Mouse (Mus musculus): ENCODE results near the gene Mrps6.

Mrps6 gene

GRCm38 (mm10) chr16:92120899-92121531 lies 62.9 kb downstream of the Mrps6 start:
- no peak for DNase-seq (ENCODE audit: low spot score)

DNA sequence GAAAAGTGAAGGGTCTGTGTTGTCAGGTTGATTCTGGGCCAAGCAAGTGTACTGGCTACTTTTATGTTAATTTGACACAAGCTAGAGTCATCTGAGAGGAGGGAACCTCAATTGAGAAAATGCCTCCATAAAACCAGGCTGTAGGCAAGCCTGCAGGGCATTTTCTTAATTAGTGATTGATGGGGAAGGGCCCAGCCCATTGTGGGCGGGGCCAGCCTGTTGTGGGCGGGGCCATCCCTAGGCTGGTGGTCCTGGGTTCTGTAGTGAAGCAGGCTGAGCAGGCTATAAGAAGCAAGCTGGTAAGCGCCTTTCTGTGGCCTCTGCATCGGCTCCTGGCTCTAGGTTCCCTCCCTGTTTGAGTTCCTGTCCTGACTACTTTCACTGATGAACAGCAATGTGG lies 69.2 kb downstream of the Mrps6 start:
- no peak for DNase-seq (ENCODE audit: low spot score)

- no peak for DNase-seq (ENCODE audit: low spot score)
Observed at GRCm38 (mm10) chr16:92127666-92128065, 69.6 kb downstream of the Mrps6 start.

DNA sequence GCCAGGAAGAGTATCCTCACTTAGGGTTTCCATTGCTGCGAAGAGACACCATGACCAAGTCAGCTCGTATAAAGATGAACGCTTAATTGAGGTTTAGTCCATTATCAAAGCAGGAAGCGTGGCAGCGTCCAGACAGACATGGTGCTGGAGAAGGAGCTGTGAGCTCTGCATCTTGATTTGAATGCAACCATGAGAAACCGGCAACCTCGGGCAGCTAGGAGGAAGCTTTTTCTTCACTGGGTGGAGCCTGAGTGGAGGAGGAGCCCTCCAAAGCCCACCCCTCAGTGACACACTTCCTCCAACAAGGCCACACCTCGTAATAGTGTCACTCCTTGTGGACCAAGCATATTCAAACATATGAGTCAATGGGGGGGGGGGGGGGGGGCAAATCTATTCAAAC lies 71.8 kb downstream of the Mrps6 start:
- DNase-seq (ENCODE audit: low spot score) = no peak

- no peak for DNase-seq (ENCODE audit: low spot score)
Observed at GRCm38 (mm10) chr16:92132511-92132910, 74.4 kb downstream of the Mrps6 start.

- DNase-seq (ENCODE audit: low spot score) = no peak
Observed at GRCm38 (mm10) chr16:92134148-92134764, 76.2 kb downstream of the Mrps6 start.

DNA sequence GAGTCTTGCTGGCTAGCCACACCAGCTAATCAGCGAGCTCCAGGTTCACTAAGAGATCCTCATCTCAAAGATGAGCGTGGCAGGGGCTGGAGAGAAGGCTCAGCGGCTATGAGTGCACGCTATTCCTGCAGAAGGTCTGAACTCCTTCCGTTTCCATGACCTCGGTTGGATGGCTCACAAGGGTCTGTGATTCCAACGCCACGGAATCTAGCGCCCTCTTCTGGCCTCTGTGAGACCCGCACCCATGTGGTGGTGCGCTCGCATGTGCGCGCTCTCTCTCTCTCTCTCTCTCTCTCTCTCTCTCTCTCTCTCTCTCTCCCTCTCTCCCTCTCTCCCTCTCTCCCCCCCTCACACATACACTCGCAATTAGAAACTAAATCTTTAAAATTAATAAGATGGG lies 78.2 kb downstream of the Mrps6 start:
- no peak for DNase-seq (ENCODE audit: low spot score)

GRCm38 (mm10) chr16:92139386-92140261 lies 81.6 kb downstream of the Mrps6 start:
- DNase-seq (ENCODE audit: low spot score) = no peak

DNA sequence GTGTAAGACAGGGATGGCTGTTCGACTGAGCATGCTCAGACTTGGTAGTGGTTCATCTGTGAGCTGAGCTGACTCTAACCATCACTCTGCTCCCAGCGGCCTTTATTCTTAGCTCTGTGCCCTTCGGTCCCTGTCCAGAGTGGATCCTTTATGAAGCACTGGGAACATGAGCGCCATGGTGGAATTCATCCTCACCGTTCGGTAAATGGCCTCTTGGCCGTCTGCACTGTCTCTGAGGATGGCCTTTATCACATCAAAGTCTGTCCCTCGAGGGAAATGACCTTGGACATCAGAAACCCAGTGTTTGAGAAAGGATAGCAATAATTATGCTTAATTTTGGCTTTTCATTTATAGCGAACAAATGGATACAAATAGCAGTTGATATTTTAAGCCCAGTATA lies 82.3 kb downstream of the Mrps6 start:
- DNase-seq (ENCODE audit: low spot score) = no peak

- no peak for DNase-seq (ENCODE audit: low spot score)
Observed at GRCm38 (mm10) chr16:92141021-92141420, 83.0 kb downstream of the Mrps6 start.

- DNase-seq (ENCODE audit: low spot score) = no peak
Observed at GRCm38 (mm10) chr16:92142426-92143012, 84.4 kb downstream of the Mrps6 start.

DNA sequence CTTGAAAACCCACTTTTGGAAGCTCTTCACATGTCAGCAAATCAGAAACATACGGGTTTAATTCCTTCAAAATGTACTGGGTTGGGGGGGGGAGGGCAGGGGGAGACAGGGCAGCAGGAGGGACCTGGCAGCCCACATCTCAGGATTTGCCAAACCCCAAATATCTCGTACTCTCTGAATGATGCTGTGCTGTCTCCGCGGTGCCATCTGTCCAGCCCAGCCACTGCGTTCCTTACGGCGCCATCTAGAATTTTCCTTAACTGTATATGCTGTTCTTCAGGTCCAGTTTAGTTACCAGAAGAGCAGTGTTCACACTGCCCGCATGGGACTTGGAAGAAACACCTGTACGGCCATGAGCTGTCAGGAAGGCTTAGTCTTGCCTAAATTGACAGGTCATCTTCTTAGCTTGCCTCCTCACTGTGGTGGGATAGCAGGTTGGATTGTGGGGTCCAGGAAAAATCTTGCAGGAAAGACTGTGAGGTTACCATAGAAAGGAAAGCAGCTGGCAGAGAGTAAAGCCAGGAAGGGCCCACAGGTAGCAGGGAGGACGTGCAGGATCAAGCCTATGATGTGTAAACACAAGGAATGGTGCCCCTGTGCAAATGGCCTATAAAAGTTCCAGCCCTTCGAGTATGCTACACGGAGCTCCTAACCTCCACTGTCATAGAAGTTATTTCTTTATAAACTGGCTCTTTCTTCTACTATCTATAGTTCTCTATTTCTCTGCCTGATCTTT lies 89.7 kb downstream of the Mrps6 start:
- no peak for DNase-seq (ENCODE audit: low spot score)

DNA sequence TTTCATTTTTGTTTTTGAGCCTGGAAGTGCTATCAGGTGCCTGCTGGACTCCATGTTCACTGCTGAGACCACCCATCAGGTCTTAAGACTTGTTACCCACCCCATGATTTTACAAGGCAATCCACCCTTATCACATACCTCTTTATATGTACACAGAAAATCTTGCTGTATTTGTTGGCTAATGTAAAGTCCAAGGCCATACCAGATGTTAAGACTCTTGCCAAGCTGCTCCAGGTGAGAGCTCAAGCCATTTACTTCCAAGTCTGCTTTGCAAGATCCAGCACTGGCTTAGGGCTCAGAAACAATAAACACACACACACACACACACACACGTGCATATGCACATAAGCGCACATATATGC lies 90.3 kb downstream of the Mrps6 start:
- no peak for DNase-seq (ENCODE audit: low spot score)

DNA sequence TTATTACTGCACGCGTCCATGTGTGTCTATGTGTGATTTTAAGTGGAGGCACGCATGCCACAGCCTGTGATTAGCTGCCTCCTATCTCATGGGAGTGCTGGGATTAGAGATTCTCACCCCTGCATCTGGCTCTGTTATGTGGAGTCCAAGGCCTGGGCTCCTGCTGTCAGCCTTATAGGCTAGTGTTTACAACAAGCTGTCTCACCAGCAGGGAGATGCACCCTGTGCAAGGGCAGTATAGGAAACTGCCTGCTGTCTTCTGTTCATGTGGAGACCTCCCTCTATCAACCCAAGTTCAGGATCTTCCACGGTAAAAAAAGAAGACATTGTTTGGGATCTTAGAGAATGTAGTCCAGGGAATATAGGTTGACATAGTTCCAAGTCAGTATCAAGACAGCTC lies 92.9 kb downstream of the Mrps6 start:
- DNase-seq (ENCODE audit: low spot score) = no peak

DNA sequence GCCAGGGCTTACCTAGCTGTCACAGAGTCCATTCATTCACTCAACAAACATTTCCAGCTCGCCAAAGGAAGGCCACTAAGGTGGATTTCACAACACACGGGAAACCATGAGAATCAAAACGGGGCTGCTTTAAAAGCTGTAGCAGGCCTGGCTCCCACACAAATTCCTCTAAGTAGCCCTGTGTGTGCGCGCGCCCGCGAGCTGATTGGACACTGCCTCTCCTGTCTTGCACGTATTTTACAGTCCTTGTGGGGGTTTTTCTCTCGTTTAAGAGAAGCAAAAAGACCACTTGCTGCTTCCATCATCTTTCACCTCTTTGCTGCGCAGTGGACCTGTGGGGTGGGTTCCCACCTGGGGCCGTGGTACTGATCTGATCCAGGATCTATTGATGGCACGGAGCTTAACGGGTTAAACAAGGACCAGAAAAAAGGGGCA lies 100.0 kb downstream of the Mrps6 start:
- no peak for DNase-seq (ENCODE audit: low spot score)

DNA sequence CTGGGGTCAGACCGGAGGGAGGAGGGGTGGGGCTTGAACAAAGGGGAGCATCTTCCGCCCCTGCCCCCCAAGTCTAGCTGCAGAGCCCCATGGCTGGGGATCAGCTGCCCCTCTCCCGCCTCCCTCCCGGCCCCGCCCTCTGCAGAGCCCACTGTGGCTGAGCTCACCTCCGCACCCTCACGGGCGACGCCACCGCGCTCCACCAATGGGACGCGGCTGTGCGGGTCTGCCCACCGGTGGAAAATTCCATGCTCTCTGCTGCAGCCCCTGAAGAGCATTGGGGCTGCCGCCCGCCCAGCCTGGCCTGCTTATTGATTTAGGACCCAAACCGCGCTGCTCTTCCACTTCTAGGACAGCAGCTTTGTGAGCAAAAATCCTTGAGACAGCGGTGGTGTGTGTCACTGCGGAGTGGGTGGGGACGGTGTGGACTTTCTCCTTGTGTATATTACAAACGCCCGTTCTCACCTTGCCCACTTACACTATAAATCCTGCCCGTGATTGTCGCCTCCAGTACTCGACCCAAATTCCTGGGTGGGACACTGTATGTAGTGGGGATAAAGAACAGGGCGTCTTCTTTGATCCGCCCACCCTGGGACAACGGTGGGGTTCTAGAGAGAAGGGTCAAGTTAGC lies 100.5 kb downstream of the Mrps6 start:
- peak; percentile 41 for DNase-seq (ENCODE audit: low spot score)

DNA sequence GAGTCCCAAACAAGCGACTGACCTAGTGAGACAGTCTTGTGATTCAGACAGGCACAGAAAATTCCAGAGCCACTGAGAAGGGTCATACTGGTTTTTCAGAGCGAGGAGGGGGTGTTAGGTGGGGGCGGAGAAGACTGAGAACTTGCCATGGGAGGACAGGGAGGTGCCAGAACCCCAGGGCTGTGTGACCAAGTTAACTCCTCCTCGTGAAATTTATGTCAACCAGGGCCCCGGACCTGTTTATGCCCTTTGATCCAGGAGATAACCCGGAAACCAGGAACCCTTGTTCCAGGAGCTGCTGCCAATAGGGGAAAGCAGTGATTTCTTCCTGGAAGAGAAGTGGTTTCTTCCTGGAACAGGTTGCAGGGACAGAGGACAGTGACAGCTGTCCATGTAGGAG lies 101.0 kb downstream of the Mrps6 start:
- DNase-seq (ENCODE audit: low spot score) = no peak
